Mouse (Mus musculus): ENCODE measurements around the gene Zbtb46.
"Not testable (repeated sequence)": the region's sequence is repeated elsewhere in the genome, so short reads cannot be mapped to it uniquely, and the experiment has no call there.

Zbtb46 gene

GRCm38 (mm10) chr2:181459153-181459672, at the start of gene Zbtb46:
TSS of gene Zbtb46 (minus strand) at chr2:181459426.
- peak; percentile 75 for DNase-seq (ENCODE audit: low spot score)

DNA sequence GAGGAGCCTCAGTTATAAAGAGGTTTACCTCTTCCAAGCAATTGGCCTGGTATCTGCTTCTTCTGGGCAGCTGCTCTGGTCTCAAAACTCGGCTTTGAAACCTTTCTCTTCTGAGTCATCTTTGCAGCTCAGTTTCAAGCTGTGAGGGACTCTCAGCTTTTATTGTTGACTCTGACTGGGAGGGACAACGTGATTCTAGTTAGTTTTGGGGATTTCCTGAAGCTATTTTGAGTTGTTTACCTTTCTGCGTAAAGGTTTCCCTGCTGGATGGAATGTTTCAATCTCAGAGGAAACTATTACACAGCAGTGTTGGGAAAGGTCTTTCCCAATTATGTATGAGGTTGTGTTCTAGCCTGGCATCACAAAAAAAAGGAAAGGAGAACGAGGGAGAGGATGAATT, 39.4 kb upstream of the Zbtb46 start:
- no peak for DNase-seq (ENCODE audit: low spot score)

- peak; percentile 25 for DNase-seq (ENCODE audit: low spot score)
Observed at GRCm38 (mm10) chr2:181497548-181497875, 38.3 kb upstream of the Zbtb46 start.

- peak; percentile 94 for DNase-seq (ENCODE audit: low spot score)
Observed at GRCm38 (mm10) chr2:181496831-181497547, 37.8 kb upstream of the Zbtb46 start, which contains the start of gene Tpd52l2. TSS of gene Tpd52l2 (plus strand) at chr2:181497142.

GRCm38 (mm10) chr2:181496281-181496680, 37.1 kb upstream of the Zbtb46 start:
- peak; percentile 56 for DNase-seq (ENCODE audit: low spot score)

DNA sequence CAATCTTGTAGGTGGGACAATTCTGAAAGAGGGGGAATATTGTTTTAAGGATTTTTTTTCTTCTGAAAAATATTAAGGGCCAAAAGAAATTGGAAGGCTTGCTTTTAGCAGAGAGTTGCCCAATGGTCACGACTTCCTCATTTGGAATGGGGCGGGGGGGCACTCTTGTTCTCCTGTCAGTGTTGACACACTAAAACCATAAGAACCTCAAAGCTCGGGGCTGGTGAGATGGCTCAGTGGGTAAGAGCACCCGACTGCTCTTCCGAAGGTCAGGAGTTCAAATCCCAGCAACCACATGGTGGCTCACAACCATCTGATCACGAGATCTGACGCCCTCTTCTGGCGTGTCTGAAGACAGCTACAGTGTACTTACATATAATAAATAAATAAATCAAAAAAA, 36.6 kb upstream of the Zbtb46 start:
- not testable (repeated sequence) for DNase-seq (ENCODE audit: low spot score)

GRCm38 (mm10) chr2:181494266-181494945, 35.2 kb upstream of the Zbtb46 start:
- no peak for DNase-seq (ENCODE audit: low spot score)

- DNase-seq (ENCODE audit: low spot score): no peak
Observed at GRCm38 (mm10) chr2:181493156-181493927, 34.1 kb upstream of the Zbtb46 start, which contains the start of gene Abhd16b. TSS of gene Abhd16b (plus strand) at chr2:181493206.

DNA sequence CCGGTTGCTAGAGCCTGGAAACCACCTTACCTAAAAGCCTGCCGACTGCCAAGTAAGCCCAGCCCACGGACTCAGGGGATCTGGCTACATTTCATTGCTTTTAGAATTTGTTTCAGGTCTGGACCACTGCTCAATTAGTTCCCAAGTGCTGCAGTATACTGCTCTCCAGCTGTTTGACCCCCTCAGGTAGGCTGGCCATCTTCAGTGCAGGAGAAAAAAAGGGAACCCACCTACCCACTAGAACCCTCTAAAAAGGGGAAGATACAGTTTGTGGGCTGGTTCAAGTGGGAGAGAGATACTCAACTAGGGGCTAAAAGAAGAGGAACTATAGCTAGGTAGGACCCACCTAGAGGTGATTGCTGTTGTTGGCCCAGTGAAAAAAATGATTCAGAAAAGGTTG, 33.0 kb upstream of the Zbtb46 start:
- DNase-seq (ENCODE audit: low spot score): no peak

DNA sequence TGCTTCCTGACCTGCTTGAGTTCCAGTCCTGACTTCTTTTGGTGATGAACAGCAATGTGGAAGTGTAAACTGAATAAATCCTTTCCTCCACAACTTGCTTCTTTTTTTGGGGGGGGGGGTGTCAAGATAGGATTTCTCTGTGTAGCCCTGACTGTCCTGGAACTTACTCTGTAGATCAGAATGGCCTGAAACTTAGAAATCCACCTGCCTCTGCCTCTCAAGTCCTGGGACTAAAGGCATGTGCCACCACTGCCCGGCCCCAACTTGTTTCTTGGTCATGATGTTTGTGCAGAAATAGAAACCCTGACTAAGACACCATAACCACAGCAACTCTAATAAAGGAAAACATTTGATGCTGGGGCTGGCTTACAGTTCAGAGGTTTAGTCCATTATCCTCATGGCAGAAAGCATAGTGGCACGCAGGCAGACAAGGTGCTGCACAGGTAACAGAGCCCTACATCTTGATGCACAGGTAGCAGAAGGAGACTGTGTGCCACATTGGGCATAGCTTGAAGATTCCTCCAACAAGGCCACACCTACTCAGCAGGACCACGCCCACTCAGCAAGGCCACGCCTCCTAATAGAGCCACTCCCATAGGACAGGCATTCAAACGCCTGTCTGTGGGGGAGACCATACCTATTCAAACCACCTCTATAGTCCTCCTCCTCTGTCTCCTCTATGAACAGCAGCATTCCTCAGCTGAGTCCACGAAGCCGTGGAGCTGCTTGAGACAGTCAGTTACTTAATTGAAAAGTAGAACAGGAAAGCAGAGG, 32.4 kb upstream of the Zbtb46 start:
- no peak for DNase-seq (ENCODE audit: low spot score)

- no peak for DNase-seq (ENCODE audit: low spot score)
Observed at GRCm38 (mm10) chr2:181487338-181488277, 28.4 kb upstream of the Zbtb46 start.

DNA sequence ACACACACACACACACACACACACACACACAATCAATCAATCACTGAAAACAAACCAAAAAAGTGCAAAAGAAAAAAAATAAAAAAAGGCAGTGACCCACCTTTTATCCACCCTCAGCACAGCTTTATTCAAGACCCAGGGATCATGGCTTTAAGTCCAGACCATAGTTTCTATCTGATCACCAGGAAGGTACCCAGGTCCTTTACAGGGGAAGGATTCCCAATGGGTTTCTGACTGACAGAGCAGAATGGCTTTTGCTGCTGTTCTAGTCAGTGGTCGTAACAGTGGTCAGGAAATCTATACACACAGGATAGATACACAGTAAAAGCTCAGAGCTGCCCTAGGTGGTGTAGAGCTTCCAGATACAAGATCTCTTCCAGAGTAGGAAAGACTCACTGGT, 26.5 kb upstream of the Zbtb46 start:
- no peak for DNase-seq (ENCODE audit: low spot score)

- no peak for DNase-seq (ENCODE audit: low spot score)
Observed at GRCm38 (mm10) chr2:181484456-181485233, 25.4 kb upstream of the Zbtb46 start.

DNA sequence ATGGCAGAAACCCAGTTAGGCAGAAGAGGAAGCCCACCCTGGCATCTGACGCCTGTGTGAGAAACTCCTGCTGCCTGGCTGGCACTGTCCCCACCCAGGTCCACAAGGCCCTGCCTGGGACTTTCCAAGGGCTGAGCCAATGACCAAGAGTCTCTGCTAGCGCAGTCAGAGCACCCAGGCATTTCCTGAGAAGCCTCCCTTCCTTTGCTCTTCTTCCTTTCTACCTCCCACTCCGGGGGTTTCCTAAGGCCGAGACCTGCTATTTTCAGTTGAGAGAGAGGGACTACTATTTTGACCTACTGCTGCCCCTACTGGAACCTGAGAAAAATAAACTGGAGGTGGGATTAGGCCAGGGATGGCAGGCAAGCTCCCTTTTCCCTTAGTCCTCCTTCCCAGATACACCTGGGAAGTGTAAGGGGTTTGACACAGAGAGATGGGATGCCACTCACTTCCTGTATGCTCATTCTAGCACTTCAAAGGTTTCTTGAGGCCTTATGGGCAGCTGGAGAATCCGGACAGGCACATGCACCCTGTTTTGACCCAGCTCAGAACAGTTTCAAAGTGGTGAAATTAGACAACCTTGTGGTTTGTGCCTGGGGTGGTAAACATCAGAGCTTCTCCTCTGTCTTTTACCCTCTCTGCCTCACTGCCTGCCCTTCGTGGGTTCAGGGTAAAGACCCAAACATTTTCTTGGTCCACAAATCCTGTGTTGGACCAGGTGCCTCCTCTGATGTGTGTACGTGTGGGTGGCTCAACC, 24.5 kb upstream of the Zbtb46 start:
- DNase-seq (ENCODE audit: low spot score): no peak

GRCm38 (mm10) chr2:181483120-181483519, 23.9 kb upstream of the Zbtb46 start:
- DNase-seq (ENCODE audit: low spot score): no peak

DNA sequence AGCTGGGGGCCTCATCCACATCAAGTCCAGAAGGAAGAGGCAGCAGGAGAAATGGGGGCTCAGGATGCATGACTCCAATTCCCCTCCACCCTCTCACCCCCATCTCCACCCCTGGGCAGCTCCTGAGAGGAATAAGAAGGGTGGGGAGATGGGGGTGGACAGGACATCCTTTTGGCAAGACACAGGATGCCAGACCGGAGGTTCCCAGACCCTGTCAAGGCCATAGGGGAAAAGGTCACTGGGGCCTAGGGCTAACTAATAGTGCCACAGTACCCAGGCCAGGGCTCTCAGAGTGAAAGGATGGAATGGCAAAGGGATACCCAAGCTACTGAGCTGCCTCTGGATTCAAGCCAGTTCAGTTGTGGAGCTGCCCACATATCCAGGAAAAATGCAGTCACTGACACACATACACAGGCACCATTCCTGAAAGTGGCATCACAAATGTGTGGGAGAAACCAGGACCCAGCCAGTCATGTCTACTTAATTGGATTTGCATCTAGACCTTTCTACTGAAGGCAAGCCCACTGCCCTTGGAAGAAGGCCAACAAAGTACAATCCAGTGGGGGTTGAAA, 13.1 kb upstream of the Zbtb46 start:
- DNase-seq (ENCODE audit: low spot score): no peak

DNA sequence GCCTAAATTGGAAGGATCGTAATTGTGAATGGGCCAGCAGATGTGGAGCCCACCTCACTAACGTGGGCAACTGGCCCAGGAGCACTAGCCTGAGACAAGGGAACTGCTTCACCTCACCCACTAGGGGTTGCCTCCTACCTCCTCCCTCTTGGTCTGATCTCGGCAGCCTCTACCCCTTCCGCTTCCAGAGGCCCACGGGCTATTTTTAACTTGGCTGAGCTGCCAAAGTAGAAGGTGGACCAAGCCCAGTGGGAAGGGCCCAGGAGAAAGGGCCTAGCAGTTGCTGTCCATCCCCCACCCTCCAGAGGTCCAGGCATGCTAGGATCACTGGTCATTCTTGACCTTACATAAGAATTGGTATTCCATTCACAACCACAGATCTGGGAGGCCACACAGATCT, 12.0 kb upstream of the Zbtb46 start:
- DNase-seq (ENCODE audit: low spot score): no peak

- DNase-seq (ENCODE audit: low spot score): no peak
Observed at GRCm38 (mm10) chr2:181470285-181470684, 11.1 kb upstream of the Zbtb46 start.

- DNase-seq (ENCODE audit: low spot score): no peak
Observed at GRCm38 (mm10) chr2:181465423-181465822, 6.2 kb upstream of the Zbtb46 start.

Measured in layer of hippocampus, adult 11-12 months (tissue).